Mouse (Mus musculus) spleen, adult 2 months (tissue): ENCODE measurements around the gene Stk24. TPM values are rescaled to one million over a fixed set of nuclear protein-coding genes. Genes with fewer than 3 reads are reported as not detected.
A peak's percentile ranks its signal among the peaks of the same experiment; 100 is the strongest.

ENCODE experiments used
- DNase-seq, 2 experiments: peaks; one replicate each; pipeline versions ENCODE4 v3.0.0 to v3.0.0-alpha.2; 2012 to 2021; ENCODE audit warnings: low spot score in 2 of 2, low read depth in 1 of 2
- H3K27ac ChIP-seq: fragments of 200-500 bp; 2 replicates; pipeline ENCODE4 v1.5.1; 2012; ENCODE audit warnings: low read length, inconsistent platforms; ENCODE audit not compliant: insufficient read depth
- H3K27me3 ChIP-seq: fragments of 200-500 bp; 2 replicates; pipeline ENCODE4 v1.6.1; 2012; ENCODE audit warnings: mild to moderate bottlenecking, moderate library complexity, low read length, inconsistent platforms; ENCODE audit not compliant: control insufficient read depth, insufficient read depth
- H3K36me3 ChIP-seq: fragments of 200-500 bp; 2 replicates; pipeline ENCODE4 v1.6.1; 2012; ENCODE audit warnings: mild to moderate bottlenecking, low read length, inconsistent platforms; ENCODE audit not compliant: control insufficient read depth, insufficient read depth
- H3K4me1 ChIP-seq: fragments of 200-500 bp; 2 replicates; pipeline ENCODE4 v1.6.1; 2011; ENCODE audit warnings: inconsistent platforms; ENCODE audit not compliant: control insufficient read depth, insufficient read depth, insufficient read length
- H3K4me3 ChIP-seq: fragments of 200-500 bp; 2 replicates; pipeline ENCODE4 v1.5.1; 2011; ENCODE audit warnings: mild to moderate bottlenecking, inconsistent platforms; ENCODE audit not compliant: insufficient read depth, insufficient read length; ENCODE audit errors: extremely low read depth
- CTCF ChIP-seq: fragments of 200-500 bp; IDR thresholded peaks from 2 replicates; pipeline ENCODE4 v1.5.1; 2011; ENCODE audit warnings: mild to moderate bottlenecking, inconsistent platforms; ENCODE audit not compliant: insufficient read depth, insufficient read length, insufficient replicate concordance; ENCODE audit errors: extremely low read depth
- POLR2A ChIP-seq: fragments of 200-500 bp; IDR thresholded peaks from 2 replicates; pipeline ENCODE4 v1.6.1; 2011; ENCODE audit warnings: low read depth, low read length, inconsistent platforms
- WGBS: fragments of 180-500 bp; shearing (Covaris S2); methylation state at CpG from one replicate; pipeline ENCODE4 v1.1.7; 2018; 5-methylcytosine and 5-hydroxymethylcytosine counted together
- polyA plus RNA-seq: library from polyadenylated mRNA; depleted of rRNA; stranded (reverse); fragments of >200 nt; gene quantifications from 2 replicates; pipeline ENCODE4 v1.2.3, GENCODE M21; 2012

The Stk24 gene
- polyA plus RNA-seq, 1 experiment = 32.6 TPM

DNA sequence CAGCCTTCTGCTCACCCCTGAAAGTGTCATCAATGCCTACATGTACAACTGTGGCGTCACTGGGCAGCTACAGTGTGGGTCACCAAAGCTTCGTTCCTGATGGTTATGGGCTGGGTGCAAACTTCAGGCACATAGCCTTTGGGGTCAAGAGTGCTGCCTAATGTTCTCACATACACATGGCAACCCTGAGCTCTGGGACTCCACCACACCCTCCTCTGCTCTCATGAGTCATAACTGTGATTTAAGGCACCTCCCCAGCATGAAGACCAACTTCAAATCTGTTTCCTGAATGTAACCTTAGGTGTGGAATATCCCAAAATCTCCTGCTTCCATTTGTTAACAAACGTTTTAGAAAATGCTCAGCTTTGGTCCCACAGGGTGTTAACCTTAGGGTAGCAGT is 87.4 kb downstream of the Stk24 start:
- Histone ChIP-seq H3K4me3 (no peak overlapping the region), H3K4me1 (no peaks in the 10 kb centered on the region), H3K36me3 (peaks cover 48% of the 10 kb centered on the region), H3K27ac (no peak overlapping the region), H3K27me3 (no peaks in the 10 kb centered on the region)
- TF ChIP-seq POLR2A = no peak
- no peak for TF ChIP-seq CTCF
- DNase-seq = no peak
- WGBS = 95% methylated on average over 3 of the region's 3 CpGs

DNA sequence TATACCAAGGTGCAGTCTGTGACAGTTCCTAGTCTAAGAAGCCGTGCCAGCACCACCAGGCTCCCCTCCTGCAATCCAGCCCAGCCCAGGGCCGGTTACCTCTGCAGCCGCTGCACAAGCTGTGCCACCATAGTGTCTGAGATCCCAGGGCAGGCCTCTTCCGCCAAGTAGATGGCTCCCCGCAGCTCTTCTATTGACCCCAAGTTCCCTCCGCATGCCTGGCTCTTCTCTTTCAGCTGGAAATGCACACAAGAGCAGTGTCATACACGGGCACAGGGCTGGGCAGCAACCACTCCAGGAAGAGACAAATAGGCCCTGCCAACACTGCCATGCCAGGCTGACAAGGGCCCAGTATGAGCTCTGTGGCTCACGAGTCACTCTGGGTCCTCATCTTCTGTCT is 87.9 kb downstream of the Stk24 start:
- no peak overlapping the region for H3K27ac ChIP-seq
- no peaks in the 10 kb centered on the region for H3K4me1 ChIP-seq
- no peak overlapping the region for H3K4me3 ChIP-seq
- H3K36me3 ChIP-seq = peaks cover 49% of the 10 kb centered on the region
- no peaks in the 10 kb centered on the region for H3K27me3 ChIP-seq
- TF ChIP-seq CTCF (no peak), POLR2A (no peak)
- DNase-seq = no peak
- WGBS = 92% methylated on average over 8 of the region's 8 CpGs

DNA sequence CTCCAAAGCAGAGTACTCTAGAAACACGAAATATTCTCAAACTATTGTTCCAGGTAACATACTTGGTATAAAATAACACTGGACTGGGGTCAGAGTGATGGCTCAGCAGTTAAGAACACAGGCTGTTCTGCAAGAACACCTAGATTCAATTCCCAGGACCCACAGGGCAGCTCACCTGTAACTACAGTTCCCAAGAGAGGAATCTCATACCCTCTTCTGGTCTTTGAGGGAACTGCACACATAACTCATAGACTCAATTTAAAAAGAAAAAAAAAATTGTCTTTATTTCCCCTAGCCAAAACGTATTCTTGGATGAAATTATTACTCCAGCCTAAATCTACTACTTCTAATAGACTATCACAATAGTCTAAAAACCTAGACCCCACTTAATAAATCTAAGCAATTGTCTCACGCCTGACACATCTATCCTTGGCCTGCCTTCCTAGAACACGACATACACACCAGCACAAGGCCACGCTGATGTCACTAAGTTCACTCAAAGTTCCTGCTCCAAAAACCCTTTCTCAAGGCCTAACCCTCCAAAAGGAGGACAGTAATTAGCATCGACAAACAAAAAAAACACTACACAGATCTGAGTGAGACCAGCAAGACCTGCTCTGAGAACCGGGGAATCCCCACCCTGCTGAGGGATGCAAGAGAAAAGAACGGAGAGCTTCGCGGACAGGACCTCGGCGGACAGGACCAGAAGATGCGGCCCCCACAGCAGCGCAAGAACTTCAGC is 94.3 kb downstream of the Stk24 start:
- WGBS = 90% methylated on average over 14 of the region's 14 CpGs
- Histone ChIP-seq H3K27me3 (no peaks in the 10 kb centered on the region), H3K4me1 (no peaks in the 10 kb centered on the region), H3K36me3 (peaks cover 40% of the 10 kb centered on the region), H3K4me3 (no peak overlapping the region), H3K27ac (no peak overlapping the region)
- TF ChIP-seq POLR2A = no peak
- TF ChIP-seq CTCF = no peak
- DNase-seq = no peak

DNA sequence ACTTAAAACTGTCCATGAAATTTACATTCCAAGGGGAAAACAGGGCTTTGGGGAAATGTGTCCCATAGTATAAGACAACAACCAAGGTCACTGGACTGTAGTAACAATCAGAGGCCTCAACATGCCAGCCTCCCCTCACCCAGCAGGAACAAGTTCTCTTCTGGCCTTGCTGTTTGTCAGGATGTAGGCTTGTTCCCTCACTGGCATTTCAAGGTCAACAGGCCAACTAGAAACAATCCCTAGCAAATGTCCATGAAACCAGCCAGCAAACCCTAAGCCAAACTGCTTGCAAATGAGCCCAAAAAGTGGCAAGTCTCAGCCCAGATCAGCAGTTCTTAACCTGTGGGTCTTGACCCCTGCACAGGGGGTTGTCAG is 98.5 kb downstream of the Stk24 start:
- Histone ChIP-seq H3K27me3 (no peaks in the 10 kb centered on the region), H3K4me3 (no peak overlapping the region), H3K36me3 (peaks cover 24% of the 10 kb centered on the region), H3K27ac (no peak overlapping the region), H3K4me1 (no peaks in the 10 kb centered on the region)
- no peak for TF ChIP-seq CTCF
- no peak for TF ChIP-seq POLR2A
- DNase-seq = no peak

DNA sequence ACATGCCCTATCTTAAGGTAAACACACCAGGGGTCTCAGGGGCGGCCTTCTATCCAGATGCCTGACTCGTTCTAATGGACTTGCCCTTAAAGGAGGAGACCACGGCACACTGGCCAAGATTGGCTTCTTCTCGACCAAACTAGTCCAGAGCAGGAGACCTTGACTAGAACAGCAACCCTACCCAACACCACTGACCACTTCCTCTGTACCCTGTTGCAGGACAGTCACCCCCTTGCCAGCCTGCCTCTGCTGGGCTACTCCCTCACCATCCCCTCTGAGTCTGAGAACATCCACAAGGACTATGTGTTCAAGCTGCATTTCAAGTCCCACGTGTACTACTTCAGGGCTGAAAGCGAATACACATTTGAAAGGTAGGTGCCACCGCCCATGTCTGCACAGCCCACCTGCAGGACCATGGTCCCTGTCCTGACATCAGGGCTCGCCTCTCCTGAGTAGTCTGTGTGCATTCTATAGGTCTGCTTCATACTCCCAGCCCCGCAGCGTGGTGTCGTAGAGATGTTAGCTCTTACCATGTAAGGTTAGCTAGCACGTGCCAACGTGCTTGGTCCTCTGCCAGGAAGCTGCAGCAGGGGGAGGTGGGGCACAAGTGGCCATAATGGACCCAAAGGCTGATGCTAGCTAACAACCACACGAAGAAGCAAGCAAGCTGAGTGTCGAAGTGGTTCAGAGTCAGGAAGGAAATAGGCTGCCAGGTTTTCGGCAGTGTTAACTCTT is 99.0 kb downstream of the Stk24 start:
- TF ChIP-seq POLR2A (no peak), CTCF (no peak)
- Histone ChIP-seq H3K4me1 (no peaks in the 10 kb centered on the region), H3K27ac (no peak overlapping the region), H3K27me3 (no peaks in the 10 kb centered on the region), H3K4me3 (no peak overlapping the region), H3K36me3 (peaks cover 19% of the 10 kb centered on the region)
- DNase-seq = no peak
- 63% methylated on average over 16 of the region's 16 CpGs for WGBS

DNA sequence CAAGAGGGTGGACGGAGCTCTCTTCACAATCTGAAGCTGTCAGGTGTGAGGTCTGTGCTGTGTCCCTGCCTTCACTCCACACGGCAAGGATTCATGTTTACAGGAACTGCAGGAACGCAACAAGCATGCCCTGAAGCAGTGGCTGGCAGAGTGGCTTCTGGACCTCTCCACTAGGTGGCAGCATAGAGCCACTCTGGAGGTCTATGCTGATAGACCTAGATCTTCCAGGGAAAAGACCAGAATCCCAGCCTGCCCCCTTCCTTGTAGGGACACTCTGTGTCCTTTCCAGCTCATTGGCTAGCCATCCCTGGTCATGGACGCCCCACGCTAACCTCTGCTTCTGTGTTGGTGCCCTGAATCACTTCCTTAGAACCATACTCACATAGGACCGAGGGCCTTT is 100.7 kb downstream of the Stk24 start:
- H3K4me3 ChIP-seq = no peak overlapping the region
- 37% methylated on average over 6 of the region's 6 CpGs for WGBS

DNA sequence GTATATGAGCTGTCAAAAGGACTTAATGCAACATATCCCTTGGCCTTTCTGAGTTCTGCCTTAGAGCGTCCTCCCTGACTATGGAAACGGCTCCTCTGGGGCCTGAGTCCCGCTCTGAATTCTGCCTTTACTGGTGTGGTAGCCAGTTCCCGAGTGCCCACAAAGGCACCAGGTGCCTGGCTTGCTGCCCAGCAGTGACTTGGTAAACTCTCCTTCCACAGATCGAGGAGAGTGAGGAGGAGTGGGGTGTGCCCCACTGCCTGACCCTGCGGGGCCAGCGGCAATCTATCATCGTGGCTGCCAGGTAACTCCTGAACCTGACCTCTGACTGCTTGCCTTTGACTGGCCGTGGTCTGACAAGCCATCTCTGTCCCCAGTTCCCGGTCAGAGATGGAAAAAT is 103.8 kb downstream of the Stk24 start:
- Histone ChIP-seq H3K4me3 (no peak overlapping the region), H3K4me1 (no peaks in the 10 kb centered on the region), H3K36me3 (no peaks in the 10 kb centered on the region), H3K27me3 (no peaks in the 10 kb centered on the region), H3K27ac (no peak overlapping the region)
- WGBS = 85% methylated on average over 10 of the region's 10 CpGs
- TF ChIP-seq POLR2A (no peak), CTCF (no peak)
- DNase-seq = no peak

More for the DNA sequence above, 100.7 kb downstream of the Stk24 start:
- DNase-seq = peak; percentile 25 to 71
- no peaks in the 10 kb centered on the region for H3K27me3 ChIP-seq
- no peak overlapping the region for H3K27ac ChIP-seq
- H3K4me1 ChIP-seq = no peaks in the 10 kb centered on the region
- peaks cover 12% of the 10 kb centered on the region for H3K36me3 ChIP-seq
- TF ChIP-seq CTCF (peak; percentile 86; the same call in 1 of the 2 replicates), POLR2A (no peak)
